ENCODE assay signal across 9 mouse cellular contexts in the genomic region with DNA sequence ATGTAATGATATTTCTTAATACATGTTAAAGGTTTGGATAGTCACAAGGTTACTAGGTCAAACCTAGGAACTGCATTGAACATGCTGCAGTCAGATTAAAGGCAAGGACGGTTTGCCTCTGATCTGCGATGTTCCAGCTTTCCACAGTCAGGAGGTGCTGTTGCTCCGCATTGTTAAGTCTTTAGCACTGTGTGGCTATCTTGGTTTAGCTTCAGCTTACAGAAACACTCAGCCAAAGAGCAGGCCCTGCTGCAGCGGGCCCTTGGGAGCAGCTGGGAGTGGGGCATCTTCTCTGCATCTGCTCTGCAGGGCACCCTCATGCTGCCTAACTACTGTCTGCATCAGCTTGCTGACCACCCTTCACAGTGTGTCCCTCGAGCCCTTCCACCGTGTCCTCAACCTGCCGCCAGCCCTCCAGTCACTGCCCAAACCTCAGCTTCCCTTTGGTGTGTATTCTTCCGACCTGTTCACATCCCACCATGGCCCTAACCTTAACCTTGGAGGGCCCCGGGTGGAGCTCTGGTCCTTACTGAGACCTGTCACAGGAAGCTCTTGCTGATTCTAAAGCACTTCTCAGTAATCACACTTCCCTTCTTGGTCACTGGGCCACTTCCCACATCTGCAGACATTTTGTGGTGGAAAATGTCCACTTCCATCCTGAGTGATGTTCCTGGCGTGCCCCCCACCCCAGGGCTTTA. TPM values are rescaled to one million over a fixed set of nuclear protein-coding genes. Genes with fewer than 3 reads are reported as not detected.
A peak's percentile ranks its signal among the peaks of the same experiment; 100 is the strongest.
DNase-seq lines count a peak whose midpoint lies in the region; ATAC-seq and TF ChIP-seq lines count a peak whose summit lies in the region.
"Had no signal": no experiment of that assay in that cellular context is flagged by ENCODE, and none has a peak within 500 bp of the region (broad histone marks: within the 10 kb centered on the region; RNA-seq: fewer than 3 reads in every experiment).

No protein-coding gene starts in this region.

- no peak for DNase-seq in forebrain, embryonic 14.5 days (ENCODE audit: low spot score)
- DNase-seq in lung, embryonic 14.5 days: no peak
- DNase-seq in lung, postnatal 10 days: no peak
- no peak for DNase-seq in retina, postnatal 1 day
- no peak for DNase-seq in left cerebral cortex, postnatal 10 days (ENCODE audit: extremely low spot score in 1 of 2, low spot score in 2 of 2)

- no peaks in the 10 kb centered on the region for H3K27me3 ChIP-seq in forebrain, embryonic 14.5 days (replicated peaks; ENCODE audit: control insufficient read depth, insufficient read depth, low read length)
- H3K27me3 ChIP-seq in forebrain, embryonic 16.5 days (replicated peaks; ENCODE audit: control insufficient read depth, insufficient read depth, low read length): 0 out of 2 replicates have a peak, but pooled peaks cover 2% of the 10 kb centered on the region
- no peaks in the 10 kb centered on the region for H3K27me3 ChIP-seq in lung, embryonic 14.5 days (ENCODE audit: insufficient read depth, low read length)
- no peaks in the 10 kb centered on the region; the same call in 1 of the 2 replicates for H3K27me3 ChIP-seq in midbrain, embryonic 15.5 days (replicated peaks)

- TF ChIP-seq CTCF in lung, embryonic 14.5 days (IDR thresholded peaks at IDR 0.05; ENCODE audit: low read depth): 0 out of 2 replicates have a peak, but pooled peaks have one; percentile 29

- H3K36me3 ChIP-seq in forebrain, embryonic 14.5 days (ENCODE audit: control insufficient read depth, insufficient read depth, low read length): peaks cover 41% of the 10 kb centered on the region
- H3K36me3 ChIP-seq in forebrain, embryonic 16.5 days (ENCODE audit: control insufficient read depth, insufficient read depth): peaks cover 13% of the 10 kb centered on the region
- peaks cover 31% of the 10 kb centered on the region for H3K36me3 ChIP-seq in lung, embryonic 14.5 days (ENCODE audit: insufficient read depth)
- peaks cover 29% of the 10 kb centered on the region for H3K36me3 ChIP-seq in midbrain, embryonic 15.5 days (replicated peaks)

- no peak overlapping the region for H3K9ac ChIP-seq in forebrain, embryonic 14.5 days (ENCODE audit: low read length)
- H3K9ac ChIP-seq in forebrain, embryonic 16.5 days (replicated peaks; ENCODE audit: low read depth, low read length): no peak overlapping the region
- H3K9ac ChIP-seq in lung, embryonic 14.5 days: no peak overlapping the region
- no peak overlapping the region for H3K9ac ChIP-seq in midbrain, embryonic 15.5 days

- no peak overlapping the region for H3K4me2 ChIP-seq in forebrain, embryonic 14.5 days (ENCODE audit: low read length)
- no peak overlapping the region for H3K4me2 ChIP-seq in forebrain, embryonic 16.5 days (ENCODE audit: low read length)
- H3K4me2 ChIP-seq in lung, embryonic 14.5 days: no peak overlapping the region
- no peak overlapping the region for H3K4me2 ChIP-seq in midbrain, embryonic 15.5 days

- peak; percentile 25; the same call in 1 of the 2 replicates for ATAC-seq in forebrain, embryonic 14.5 days
- ATAC-seq in forebrain, embryonic 16.5 days: no peak
- no peak for ATAC-seq in lung, embryonic 14.5 days (ENCODE audit: insufficient read depth)
- ATAC-seq in hematopoietic stem cell, adult 5-6 weeks (replicated peaks in 1 of 2; ENCODE audit: insufficient read depth in 1 of 2, low FRiP score in 2 of 2, low TSS enrichment in 1 of 2, low read depth in 1 of 2, poor library complexity in 2 of 2, severe bottlenecking in 2 of 2): peak; percentile 11 to 30; a peak in 3 of 4 replicates
- 0 out of 2 replicates have a peak, but pooled peaks have one; percentile 27 for ATAC-seq in midbrain, embryonic 15.5 days (replicated peaks)

- intact Hi-C loops in left cerebral cortex, postnatal 10 days (cut with DNase I): no loop called here

- H3K9me3 ChIP-seq in forebrain, embryonic 14.5 days (replicated peaks; ENCODE audit: control insufficient read depth, low read length): no peaks in the 10 kb centered on the region
- no peaks in the 10 kb centered on the region for H3K9me3 ChIP-seq in forebrain, embryonic 16.5 days (ENCODE audit: control insufficient read depth, low read length)
- no peaks in the 10 kb centered on the region for H3K9me3 ChIP-seq in lung, embryonic 14.5 days (ENCODE audit: low read depth, low read length)
- no peaks in the 10 kb centered on the region for H3K9me3 ChIP-seq in midbrain, embryonic 15.5 days

- no peaks in the 10 kb centered on the region for H3K4me1 ChIP-seq in forebrain, embryonic 14.5 days (ENCODE audit: control insufficient read depth, insufficient read depth, low read length)
- H3K4me1 ChIP-seq in forebrain, embryonic 16.5 days (replicated peaks; ENCODE audit: control insufficient read depth, insufficient read depth, low read length): peaks cover 3% of the 10 kb centered on the region; the same call in 1 of the 2 replicates
- no peaks in the 10 kb centered on the region for H3K4me1 ChIP-seq in lung, embryonic 14.5 days (ENCODE audit: insufficient read depth)
- H3K4me1 ChIP-seq in midbrain, embryonic 15.5 days: 0 out of 2 replicates have a peak, but pooled peaks cover 4% of the 10 kb centered on the region

- WGBS in forebrain, embryonic 14.5 days: 59% methylated on average over 10 of the region's 10 CpGs
- WGBS in forebrain, embryonic 16.5 days: 56% methylated on average over 10 of the region's 10 CpGs
- 57% methylated on average over 10 of the region's 10 CpGs for WGBS in lung, embryonic 14.5 days
- 59% methylated on average over 10 of the region's 10 CpGs for WGBS in midbrain, embryonic 15.5 days

- H3K4me3 ChIP-seq in forebrain, embryonic 14.5 days (ENCODE audit: low read depth, low read length): no peak overlapping the region
- no peak overlapping the region for H3K4me3 ChIP-seq in forebrain, embryonic 16.5 days (replicated peaks; ENCODE audit: low read length)
- H3K4me3 ChIP-seq in lung, embryonic 14.5 days (ENCODE audit: low read depth, low read length): no peak overlapping the region
- no peak overlapping the region for H3K4me3 ChIP-seq in midbrain, embryonic 15.5 days

- H3K27ac ChIP-seq in forebrain, embryonic 14.5 days (ENCODE audit: low read depth, low read length): no peak overlapping the region
- H3K27ac ChIP-seq in forebrain, embryonic 16.5 days (ENCODE audit: low read length): no peak overlapping the region
- H3K27ac ChIP-seq in lung, embryonic 14.5 days (ENCODE audit: low read depth): no peak overlapping the region
- no peak overlapping the region for H3K27ac ChIP-seq in midbrain, embryonic 15.5 days

RNA-seq across cellular contexts. Expression of gene Mlycd, which starts 17.5 kb away (rescaled TPM):
- 12.3 and 16.6 TPM in 2 replicates for polyA plus RNA-seq in forebrain, embryonic 14.5 days (2014; fragmentation: Nextera tagmentation; extraction: Ambion mirVana)
- polyA plus RNA-seq in forebrain, embryonic 16.5 days (2015; fragmentation: Nextera tagmentation; extraction: Ambion mirVana): 13.0 and 13.9 TPM in 2 replicates
- polyA plus RNA-seq in lung, embryonic 14.5 days (2014; fragmentation: Nextera tagmentation; extraction: Ambion mirVana): 11.8 and 14.0 TPM in 2 replicates
- 4.1 and 10.1 TPM in 2 replicates for total RNA-seq in hematopoietic stem cell, adult 5-6 weeks (2017)
- polyA plus RNA-seq in midbrain, embryonic 15.5 days (2015; fragmentation: Nextera tagmentation; extraction: Ambion mirVana): 16.2 and 17.8 TPM in 2 replicates
- total RNA-seq in left cerebral cortex, postnatal 10 days (2021): 10 to 100 TPM; 23.4 to 24.6 TPM

RNA-seq across cellular contexts. Expression of gene Osgin1, which starts 21.7 kb away (rescaled TPM):
- 0.15 and 0.28 TPM in 2 replicates for polyA plus RNA-seq in forebrain, embryonic 14.5 days (2014; fragmentation: Nextera tagmentation; extraction: Ambion mirVana)
- polyA plus RNA-seq in forebrain, embryonic 16.5 days (2015; fragmentation: Nextera tagmentation; extraction: Ambion mirVana): 0.20 TPM in 2 replicates
- 0.53 and 0.85 TPM in 2 replicates for polyA plus RNA-seq in lung, embryonic 14.5 days (2014; fragmentation: Nextera tagmentation; extraction: Ambion mirVana)
- 7.1 and 8.5 TPM in 2 replicates for total RNA-seq in hematopoietic stem cell, adult 5-6 weeks (2017)
- 0.28 and 0.34 TPM in 2 replicates for polyA plus RNA-seq in midbrain, embryonic 15.5 days (2015; fragmentation: Nextera tagmentation; extraction: Ambion mirVana)
- total RNA-seq in left cerebral cortex, postnatal 10 days (2021): 1 to 10 TPM in 1 of 2 experiments, not detected in 1; 1.2 TPM

RNA-seq across cellular contexts. Expression of gene Necab2, which starts 34.3 kb away (rescaled TPM):
- polyA plus RNA-seq in forebrain, embryonic 14.5 days (2014; fragmentation: Nextera tagmentation; extraction: Ambion mirVana): 16.9 and 19.5 TPM in 2 replicates
- 11.9 and 28.9 TPM in 2 replicates for polyA plus RNA-seq in forebrain, embryonic 16.5 days (2015; fragmentation: Nextera tagmentation; extraction: Ambion mirVana)
- polyA plus RNA-seq in lung, embryonic 14.5 days (2014; fragmentation: Nextera tagmentation; extraction: Ambion mirVana): 1.9 and 2.2 TPM in 2 replicates
- not detected in 2 replicates for total RNA-seq in hematopoietic stem cell, adult 5-6 weeks (2017)
- 53.0 and 60.5 TPM in 2 replicates for polyA plus RNA-seq in midbrain, embryonic 15.5 days (2015; fragmentation: Nextera tagmentation; extraction: Ambion mirVana)
- total RNA-seq in left cerebral cortex, postnatal 10 days (2021): 10 to 100 TPM; 51.6 to 63.6 TPM
- total RNA-seq: heart, postnatal 14 days had no signal

Comparison
In these comparisons a context has a peak if more than half of its experiments do, and no peak if none do; other contexts are left out.
1. ATAC-seq: peak in forebrain, embryonic 14.5 days (single experiment), hematopoietic stem cell, adult 5-6 weeks (2 of 2) and midbrain, embryonic 15.5 days (single experiment); none in forebrain, embryonic 16.5 days (single experiment) and lung, embryonic 14.5 days (single experiment).